Mouse (Mus musculus) gastrocnemius, adult 2 months (tissue): Measurements from ENCODE around the gene Fam19a2. TPM values are rescaled to one million over a fixed set of nuclear protein-coding genes. Genes with fewer than 3 reads are reported as not detected.

Source experiments
- DNase-seq: peaks from one replicate; pipeline ENCODE4 v3.0.0; 2022
- H3K27ac ChIP-seq: fragments of 200-600 bp; 2 replicates; pipeline ENCODE4 v1.8.1; 2022; ENCODE audit warnings: mild to moderate bottlenecking
- H3K4me3 ChIP-seq: fragments of 200-600 bp; 2 replicates; pipeline ENCODE4 v1.8.1; 2022; ENCODE audit warnings: mild to moderate bottlenecking, moderate library complexity
- CTCF ChIP-seq: fragments of 200-600 bp; IDR thresholded peaks from 2 replicates; pipeline ENCODE4 v1.8.1; 2022; ENCODE audit warnings: antibody characterized with exemption, mild to moderate bottlenecking, moderate library complexity
- intact Hi-C: fragments of 180-260 bp; cut with DNase I; formaldehyde crosslinking; loops from one replicate; pipeline ENCODE4 v1.15.1; 2025
- total RNA-seq, 2 experiments: library from RNA; stranded (reverse); gene quantifications; 2 replicates each; pipeline ENCODE4 v1.2.3; 2021

The Fam19a2 gene
- total RNA-seq, 2 experiments from 2014 or later, result not detected

GRCm38 (mm10) chr10:123341280-123341679, 77.5 kb downstream of the Fam19a2 start:
- no peak overlapping the region for H3K4me3 ChIP-seq
- no peak for DNase-seq
- no peak overlapping the region for H3K27ac ChIP-seq
- TF ChIP-seq CTCF, result no peak
- intact Hi-C loops, result no loop called here

- Histone ChIP-seq H3K27ac (no peak overlapping the region), H3K4me3 (no peak overlapping the region)
- DNase-seq, result no peak
- peak; percentile 16; the same call in 1 of the 2 replicates for TF ChIP-seq CTCF
- intact Hi-C loops, result no loop called here
These were observed 78.9 kb downstream of the Fam19a2 start for GRCm38 (mm10) chr10:123342591-123343236.

- H3K27ac ChIP-seq, result no peak overlapping the region
- no peak for DNase-seq
- H3K4me3 ChIP-seq, result no peak overlapping the region
- intact Hi-C loops, result no loop called here
- TF ChIP-seq CTCF, result no peak
These were observed 82.5 kb downstream of the Fam19a2 start for GRCm38 (mm10) chr10:123346301-123346700.

- no peak for TF ChIP-seq CTCF
- intact Hi-C loops, result no loop called here
- DNase-seq, result no peak
- Histone ChIP-seq H3K4me3 (no peak overlapping the region), H3K27ac (no peak overlapping the region)
These were observed 89.9 kb downstream of the Fam19a2 start for GRCm38 (mm10) chr10:123353667-123354066.

- Histone ChIP-seq H3K27ac (no peak overlapping the region), H3K4me3 (no peak overlapping the region)
- intact Hi-C loops, result no loop called here
- TF ChIP-seq CTCF, result no peak
- DNase-seq, result no peak
These were observed 93.2 kb downstream of the Fam19a2 start for GRCm38 (mm10) chr10:123357010-123357409.

GRCm38 (mm10) chr10:123360492-123360891, 96.7 kb downstream of the Fam19a2 start:
- Histone ChIP-seq H3K27ac (no peak overlapping the region), H3K4me3 (no peak overlapping the region)
- DNase-seq, result no peak
- no peak for TF ChIP-seq CTCF
- intact Hi-C loops, result no loop called here

GRCm38 (mm10) chr10:123364628-123365027, 100.8 kb downstream of the Fam19a2 start:
- intact Hi-C loops, result no loop called here
- Histone ChIP-seq H3K27ac (no peak overlapping the region), H3K4me3 (no peak overlapping the region)
- TF ChIP-seq CTCF, result no peak
- DNase-seq, result no peak

GRCm38 (mm10) chr10:123367152-123367864, 103.5 kb downstream of the Fam19a2 start:
- DNase-seq, result no peak
- no peak overlapping the region for H3K27ac ChIP-seq

GRCm38 (mm10) chr10:123383277-123383676, 119.5 kb downstream of the Fam19a2 start:
- intact Hi-C loops, result no loop called here
- DNase-seq, result no peak
- H3K27ac ChIP-seq, result no peak overlapping the region
- no peak for TF ChIP-seq CTCF
- H3K4me3 ChIP-seq, result no peak overlapping the region

More at GRCm38 (mm10) chr10:123367152-123367864, 103.5 kb downstream of the Fam19a2 start:
- no peak for TF ChIP-seq CTCF
- H3K4me3 ChIP-seq, result no peak overlapping the region
- intact Hi-C loops, result no loop called here

- no peak for DNase-seq
- no peak overlapping the region for H3K27ac ChIP-seq
- intact Hi-C loops, result no loop called here
- TF ChIP-seq CTCF, result no peak
- H3K4me3 ChIP-seq, result no peak overlapping the region
These were observed 121.8 kb downstream of the Fam19a2 start for GRCm38 (mm10) chr10:123385641-123386040.

- TF ChIP-seq CTCF, result no peak
- intact Hi-C loops, result no loop called here
- Histone ChIP-seq H3K27ac (no peak overlapping the region), H3K4me3 (no peak overlapping the region)
- DNase-seq, result no peak
These were observed 131.6 kb downstream of the Fam19a2 start for GRCm38 (mm10) chr10:123395429-123395828.

- Histone ChIP-seq H3K27ac (no peak overlapping the region), H3K4me3 (no peak overlapping the region)
- no peak for DNase-seq
- intact Hi-C loops, result no loop called here
- no peak for TF ChIP-seq CTCF
These were observed 134.3 kb downstream of the Fam19a2 start for GRCm38 (mm10) chr10:123398136-123398535.

- TF ChIP-seq CTCF, result no peak
- Histone ChIP-seq H3K4me3 (no peak overlapping the region), H3K27ac (no peak overlapping the region)
- intact Hi-C loops, result no loop called here
- DNase-seq, result no peak
These were observed 137.4 kb downstream of the Fam19a2 start for GRCm38 (mm10) chr10:123401188-123401587.

- no peak for TF ChIP-seq CTCF
- no peak for DNase-seq
- intact Hi-C loops, result no loop called here
- H3K27ac ChIP-seq, result no peak overlapping the region
- no peak overlapping the region for H3K4me3 ChIP-seq
These were observed 138.7 kb downstream of the Fam19a2 start for GRCm38 (mm10) chr10:123402460-123402859.
